In genomic region chr1:171849454-171849853, GRCm38 (mm10) we compare ENCODE assay signal across 12 mouse cellular contexts. TPM values are rescaled to one million over a fixed set of nuclear protein-coding genes. Genes with fewer than 3 reads are reported as not detected.
DNase-seq lines count a peak whose midpoint lies in the region; ATAC-seq and TF ChIP-seq lines count a peak whose summit lies in the region.
"Had no signal": no experiment of that assay in that cellular context is flagged by ENCODE, and none has a peak within 500 bp of the region (broad histone marks: within the 10 kb centered on the region; RNA-seq: fewer than 3 reads in every experiment).

No protein-coding gene starts in this region.

- H3K27ac ChIP-seq in heart, embryonic 12.5 days (ENCODE audit: poor library complexity, severe bottlenecking) = no peak overlapping the region
- no peak overlapping the region for H3K27ac ChIP-seq in stomach, postnatal 0 days (replicated peaks)

- no peak overlapping the region for H3K4me3 ChIP-seq in heart, embryonic 12.5 days
- no peak overlapping the region for H3K4me3 ChIP-seq in stomach, postnatal 0 days (ENCODE audit: low read depth, low read length)

- H3K9ac ChIP-seq in heart, embryonic 12.5 days = no peak overlapping the region
- H3K9ac ChIP-seq in stomach, postnatal 0 days (ENCODE audit: low read length) = no peak overlapping the region

- intact Hi-C loops in heart, postnatal 36 days (cut with DNase I) = no loop called here

- H3K4me1 ChIP-seq in heart, embryonic 12.5 days (replicated peaks) = no peaks in the 10 kb centered on the region
- no peaks in the 10 kb centered on the region for H3K4me1 ChIP-seq in stomach, postnatal 0 days (replicated peaks; ENCODE audit: control insufficient read depth, insufficient read depth)

- no peak overlapping the region for H3K4me2 ChIP-seq in heart, embryonic 12.5 days
- H3K4me2 ChIP-seq in stomach, postnatal 0 days (replicated peaks; ENCODE audit: low read depth) = no peak overlapping the region
- H3K4me2 ChIP-seq: midbrain, embryonic 11.5 days had no signal

- no peak for ATAC-seq in heart, embryonic 12.5 days (ENCODE audit: insufficient number of reproducible peaks, low FRiP score)
- no peak for ATAC-seq in stomach, postnatal 0 days (ENCODE audit: low FRiP score, low TSS enrichment)
- ATAC-seq: inflammation-experienced regulatory T-cells, adult 6 months had no signal

- 76% methylated on average over 5 of the region's 5 CpGs for WGBS in heart, embryonic 12.5 days
- 87% methylated on average over 5 of the region's 5 CpGs for WGBS in stomach, postnatal 0 days

- no peak for TF ChIP-seq EP300 in stomach, postnatal 0 days (optimal IDR thresholded peaks at IDR 0.05)

- H3K9me3 ChIP-seq in heart, embryonic 12.5 days (replicated peaks) = no peaks in the 10 kb centered on the region
- H3K9me3 ChIP-seq in stomach, postnatal 0 days (ENCODE audit: control insufficient read depth, low read length) = no peaks in the 10 kb centered on the region

- H3K27me3 ChIP-seq in heart, embryonic 12.5 days (replicated peaks) = no peaks in the 10 kb centered on the region
- H3K27me3 ChIP-seq in stomach, postnatal 0 days (ENCODE audit: control insufficient read depth, insufficient read depth, low read length) = no peaks in the 10 kb centered on the region

- no peak for TF ChIP-seq CTCF in stomach, postnatal 0 days (IDR thresholded peaks at IDR 0.05; ENCODE audit: low read depth)

- DNase-seq in heart, adult 18-20 months = peak; percentile 6 to 65
- DNase-seq in B cell, adult 2 months = peak; percentile 60 to 67
- DNase-seq in heart, postnatal 36 days = peak; percentile 4 to 6
- DNase-seq in lung, postnatal 4 days = peak; percentile 52 to 56
- DNase-seq in right cerebral cortex, postnatal 10 days (ENCODE audit: low spot score in 2 of 2) = no peak
- DNase-seq in stomach, postnatal 0 days (ENCODE audit: low spot score) = no peak
- no peak for DNase-seq in ovary, adult 18-20 months (ENCODE audit: low spot score)
- DNase-seq: cerebellum, adult 9-10 months; layer of hippocampus, postnatal 36 days had no signal

- H3K36me3 ChIP-seq in heart, embryonic 12.5 days = no peaks in the 10 kb centered on the region
- H3K36me3 ChIP-seq in stomach, postnatal 0 days (ENCODE audit: control insufficient read depth, insufficient read depth, low read length) = no peaks in the 10 kb centered on the region

RNA-seq across cellular contexts. Expression of gene Cd84, which starts 10.0 kb away (rescaled TPM):
- 1 to 10 TPM; 1.5 to 2.5 TPM for total RNA-seq in heart, adult 18-20 months (2021)
- polyA plus RNA-seq in heart, embryonic 12.5 days (2016; fragmentation: Nextera tagmentation; extraction: Ambion mirVana) = 0.98 and 1.7 TPM in 2 replicates
- total RNA-seq in heart, postnatal 36 days (2021) = 1 to 10 TPM; 3.0 to 3.1 TPM
- 1.5 and 1.8 TPM in 2 replicates for polyA plus RNA-seq in stomach, postnatal 0 days (2015; fragmentation: Nextera tagmentation; extraction: Ambion mirVana)

RNA-seq across cellular contexts. Expression of gene Gm10521, which starts 46.0 kb away (rescaled TPM):
- total RNA-seq in heart, adult 18-20 months (2021) = under 1 TPM in 1 of 2 experiments, not detected in 1; 0.36 TPM
- not detected in 2 replicates for polyA plus RNA-seq in heart, embryonic 12.5 days (2016; fragmentation: Nextera tagmentation; extraction: Ambion mirVana)
- under 1 TPM; 0.19 to 0.22 TPM for total RNA-seq in heart, postnatal 36 days (2021)
- polyA plus RNA-seq in stomach, postnatal 0 days (2015; fragmentation: Nextera tagmentation; extraction: Ambion mirVana) = not detected in 2 replicates
- total RNA-seq: layer of hippocampus, postnatal 36 days had no signal
- polyA plus RNA-seq: midbrain, embryonic 11.5 days had no signal

Comparison
In these comparisons a context has a peak if more than half of its experiments do, and no peak if none do; other contexts are left out.
1. DNase-seq: peak in heart, adult 18-20 months (2 of 2), B cell, adult 2 months (2 of 2), heart, postnatal 36 days (2 of 2) and lung, postnatal 4 days (2 of 2); none in right cerebral cortex, postnatal 10 days (0 of 2), stomach, postnatal 0 days (single experiment) and ovary, adult 18-20 months (single experiment).